Mouse (Mus musculus): ENCODE measurements around the gene Zglp1.

The Zglp1 gene

GRCm38 (mm10) chr9:21026849-21027248, 40.0 kb downstream of the Zglp1 start:
- DNase-seq (ENCODE audit: low spot score): no peak

DNA sequence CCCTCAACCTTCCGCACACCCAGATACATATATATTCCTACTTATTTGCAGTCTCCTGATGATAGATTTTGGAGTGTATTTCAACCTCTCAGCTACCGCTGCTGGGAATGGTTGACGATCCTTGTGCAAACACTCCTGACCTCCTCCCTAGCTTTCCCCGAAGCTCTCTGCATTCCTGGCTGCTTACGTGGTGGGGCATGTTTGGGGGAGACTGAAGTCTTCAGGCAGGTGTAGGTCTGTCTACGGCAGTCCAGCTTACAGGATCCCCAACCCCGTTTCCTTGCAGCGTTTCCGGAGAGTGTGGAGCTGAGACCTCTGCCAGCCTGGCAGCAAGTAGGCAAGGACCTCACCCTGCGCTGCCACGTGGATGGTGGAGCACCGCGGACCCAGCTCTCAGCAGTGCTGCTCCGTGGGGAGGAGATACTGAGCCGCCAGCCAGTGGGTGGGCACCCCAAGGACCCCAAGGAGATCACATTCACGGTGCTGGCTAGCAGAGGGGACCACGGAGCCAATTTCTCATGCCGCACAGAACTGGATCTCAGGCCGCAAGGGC, 41.6 kb downstream of the Zglp1 start:
- no peak for DNase-seq (ENCODE audit: low spot score)

DNA sequence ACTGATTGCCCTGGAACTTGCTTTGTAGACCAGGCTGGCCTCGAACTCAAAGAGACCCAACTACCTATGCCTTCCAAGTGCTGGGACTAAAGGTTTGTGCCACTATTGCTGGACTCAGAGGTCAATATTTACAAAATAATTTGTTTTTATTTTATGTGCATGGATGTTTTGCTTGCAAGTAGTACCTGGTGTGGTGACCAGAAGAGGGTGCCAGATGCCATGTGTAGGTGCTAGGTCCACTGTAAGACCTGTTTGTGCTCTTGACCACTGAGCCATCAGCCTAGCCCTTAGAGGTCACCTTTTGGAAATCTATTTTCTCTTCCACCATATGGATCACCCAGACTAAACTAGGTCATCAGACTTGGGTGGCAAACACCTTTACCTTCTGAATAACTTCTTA, 44.2 kb downstream of the Zglp1 start:
- DNase-seq (ENCODE audit: low spot score): no peak

GRCm38 (mm10) chr9:21022288-21022687, 44.6 kb downstream of the Zglp1 start:
- DNase-seq (ENCODE audit: low spot score): no peak

GRCm38 (mm10) chr9:21021363-21021762, 45.5 kb downstream of the Zglp1 start:
- DNase-seq (ENCODE audit: low spot score): no peak

DNA sequence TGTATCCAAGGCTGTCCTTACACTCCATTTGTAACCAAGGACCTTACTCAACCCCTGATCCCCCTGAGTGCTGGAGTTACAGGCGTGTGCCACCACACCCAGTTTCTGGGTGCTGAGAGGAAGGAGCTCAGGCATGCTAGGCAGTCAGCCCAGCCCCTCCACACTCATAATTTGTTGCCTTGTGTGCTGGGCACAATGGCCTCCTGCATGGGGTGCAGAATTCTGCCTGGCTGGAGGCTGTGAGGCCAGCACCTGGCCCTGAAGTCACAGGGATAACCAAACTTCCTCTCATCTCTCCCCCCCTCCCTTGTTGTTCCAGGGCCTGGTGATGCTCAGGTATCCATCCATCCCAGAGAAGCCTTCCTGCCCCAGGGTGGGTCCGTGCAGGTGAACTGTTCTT, 48.3 kb downstream of the Zglp1 start:
- DNase-seq (ENCODE audit: low spot score): no peak

DNA sequence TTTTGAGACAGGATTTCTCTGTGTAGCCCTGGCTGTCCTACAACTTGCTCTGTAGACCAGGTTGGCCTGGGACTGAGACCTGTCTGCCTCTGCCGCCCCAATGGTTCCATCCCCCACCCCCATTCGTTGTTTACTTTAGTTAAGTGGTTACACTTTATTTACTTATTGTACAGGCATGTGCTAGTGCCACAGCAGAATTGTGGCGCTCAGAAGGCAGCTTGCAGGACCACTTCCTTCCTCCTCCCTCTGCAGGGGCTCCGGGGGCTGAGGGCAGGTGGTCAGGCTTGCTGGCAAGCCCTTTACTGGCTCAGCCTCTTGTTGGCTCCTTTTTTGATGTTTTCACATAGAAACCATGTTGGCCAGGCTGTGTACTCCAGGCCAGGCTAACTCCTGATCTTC, 49.7 kb downstream of the Zglp1 start:
- no peak for DNase-seq (ENCODE audit: low spot score)

GRCm38 (mm10) chr9:21016331-21017176, 50.3 kb downstream of the Zglp1 start:
- no peak for DNase-seq (ENCODE audit: low spot score)

GRCm38 (mm10) chr9:21015571-21016130, 51.2 kb downstream of the Zglp1 start, which contains the start of gene Icam1:
Icam1 (plus strand) TSS chr9:21015985.
- no peak for DNase-seq (ENCODE audit: low spot score)

DNA sequence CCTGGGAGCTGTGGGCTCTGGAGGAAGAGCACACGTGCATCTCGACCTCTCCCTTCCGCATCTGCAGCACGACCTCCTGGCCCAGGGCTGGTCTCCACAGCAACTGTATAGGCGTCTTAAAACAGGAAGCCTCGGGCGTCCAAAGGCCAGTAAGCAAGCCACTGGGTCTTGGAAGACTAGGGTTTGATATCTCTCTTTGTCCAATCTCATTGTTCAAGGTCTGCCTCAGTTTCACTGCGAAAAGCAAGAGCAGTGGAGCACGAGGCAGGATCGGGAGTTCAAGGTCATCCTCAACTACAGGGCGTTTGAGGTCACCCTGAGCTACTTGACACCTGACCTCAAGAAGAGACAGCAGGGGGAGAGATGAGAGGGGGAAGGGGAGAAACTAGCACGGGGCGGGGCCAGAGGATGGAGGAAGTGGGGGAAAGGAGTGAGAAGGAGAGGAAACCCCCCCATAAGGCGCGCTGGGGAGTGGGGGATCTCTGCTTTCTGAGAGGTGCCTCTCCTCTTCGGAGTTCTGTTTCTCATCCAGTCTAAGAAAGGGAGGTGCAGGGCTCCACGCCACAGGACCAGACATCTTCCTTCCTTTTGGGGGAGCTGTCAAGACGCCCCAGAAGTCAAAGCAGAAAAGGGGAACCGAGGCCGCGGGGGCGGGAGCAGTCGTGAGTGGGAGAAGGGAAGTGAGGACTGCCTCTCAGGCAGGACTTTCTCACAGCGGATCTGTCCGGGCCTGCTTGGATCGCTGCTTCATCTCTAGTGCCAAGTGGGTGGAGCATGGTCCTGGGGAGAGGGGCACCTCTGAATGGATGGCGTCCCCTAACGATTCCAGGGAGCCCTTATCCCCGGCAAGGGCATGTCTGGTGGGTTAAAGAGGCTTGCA, 52.0 kb downstream of the Zglp1 start:
- DNase-seq (ENCODE audit: low spot score): no peak
